Mouse (Mus musculus) forebrain, embryonic 14.5 days (tissue): Measurements from ENCODE around the gene Ap2a1. TPM values are rescaled to one million over a fixed set of nuclear protein-coding genes. Genes with fewer than 3 reads are reported as not detected.
"Not testable (repeated sequence)": the region's sequence is repeated elsewhere in the genome, so short reads cannot be mapped to it uniquely, and the experiment has no call there.

ENCODE experiments used
- ATAC-seq: fragments of 200-750 bp; cut with Nextera tagmentation; 2 replicates; pipeline ENCODE4 v1.8.0; 2017; ENCODE audit warnings: mild to moderate bottlenecking, moderate library complexity
- DNase-seq: peaks from one replicate; pipeline ENCODE4 v3.0.0-alpha.2; 2015; ENCODE audit warnings: low spot score
- H3K27ac ChIP-seq: fragments of 300-500 bp; sonication (generic); 2 replicates; pipeline ENCODE4 v1.5.1; 2014; ENCODE audit warnings: low read depth, mild to moderate bottlenecking, control low read depth, low read length, moderate library complexity
- H3K27me3 ChIP-seq: fragments of 300-500 bp; sonication (generic); replicated peaks from 2 replicates; pipeline ENCODE4 v1.6.1; 2014; ENCODE audit warnings: low read length, control low read depth, mixed read lengths; ENCODE audit not compliant: control insufficient read depth, insufficient read depth
- H3K36me3 ChIP-seq: fragments of 300-500 bp; sonication (generic); 2 replicates; pipeline ENCODE4 v1.6.1; 2014; ENCODE audit warnings: low read length, control low read depth; ENCODE audit not compliant: control insufficient read depth, insufficient read depth
- H3K4me1 ChIP-seq: fragments of 300-500 bp; sonication (generic); 2 replicates; pipeline ENCODE4 v1.6.1; 2014; ENCODE audit warnings: antibody characterized with exemption, low read length, control low read depth; ENCODE audit not compliant: control insufficient read depth, insufficient read depth
- H3K4me2 ChIP-seq: fragments of 300-500 bp; sonication (generic); 2 replicates; pipeline ENCODE4 v1.6.1; 2014; ENCODE audit warnings: mild to moderate bottlenecking, control low read depth, low read length
- H3K4me3 ChIP-seq: fragments of 300-500 bp; sonication (generic); 2 replicates; pipeline ENCODE4 v1.5.1; 2014; ENCODE audit warnings: low read depth, low read length, control low read depth
- H3K9ac ChIP-seq: fragments of 300-500 bp; sonication (generic); 2 replicates; pipeline ENCODE4 v1.6.1; 2014; ENCODE audit warnings: mild to moderate bottlenecking, low read length, control low read depth, moderate library complexity
- H3K9me3 ChIP-seq: fragments of 300-500 bp; sonication (generic); replicated peaks from 2 replicates; pipeline ENCODE4 v1.6.1; 2016; ENCODE audit warnings: low read length, control low read depth, mixed read lengths; ENCODE audit not compliant: control insufficient read depth
- WGBS: fragments of 180-500 bp; shearing (Covaris S2); extraction: QIAGEN DNeasy Blood & Tissue Kit; methylation state at CpG from one replicate; pipeline ENCODE4 v1.1.7; 2014; 5-methylcytosine and 5-hydroxymethylcytosine counted together
- polyA plus RNA-seq: library from polyadenylated mRNA; unstranded; fragments of >200 nt; fragmentation: Nextera tagmentation; extraction: Ambion mirVana; gene quantifications from 2 replicates; pipeline ENCODE4 v1.2.1, GENCODE M21; 2014

Ap2a1 gene
- polyA plus RNA-seq, 1 experiment from 2014 or later, result 85.6 TPM

DNA sequence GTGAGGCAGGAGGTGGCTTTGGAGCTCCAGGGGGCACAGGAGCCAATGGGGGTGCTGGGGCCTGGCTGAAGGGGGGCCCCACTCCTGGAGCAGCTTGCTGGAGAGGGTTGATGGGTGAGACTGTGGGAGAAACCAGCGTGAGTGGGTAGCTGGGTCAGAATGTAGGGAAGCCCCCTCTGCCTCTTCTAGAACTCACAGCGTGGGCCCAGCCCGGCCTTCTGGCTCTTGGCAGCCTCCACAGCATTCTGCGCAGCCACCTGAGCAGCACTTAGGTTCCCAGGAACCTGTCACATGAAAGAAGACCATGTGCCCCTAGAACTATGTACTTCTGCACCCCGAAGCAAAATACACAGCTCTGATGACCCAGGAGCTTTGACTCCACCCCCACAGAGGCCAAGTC, 44.7 kb downstream of the Ap2a1 start:
- no peak overlapping the region for H3K27ac ChIP-seq
- no peak for DNase-seq
- H3K4me2 ChIP-seq, result no peak overlapping the region
- ATAC-seq, result no peak
- H3K9ac ChIP-seq, result no peak overlapping the region
- WGBS, result 92% methylated on average over 5 of the region's 5 CpGs
- peaks cover 94% of the 10 kb centered on the region for H3K36me3 ChIP-seq
- no peaks in the 10 kb centered on the region for H3K27me3 ChIP-seq
- no peaks in the 10 kb centered on the region for H3K9me3 ChIP-seq
- H3K4me1 ChIP-seq, result no peaks in the 10 kb centered on the region
- no peak overlapping the region for H3K4me3 ChIP-seq

DNA sequence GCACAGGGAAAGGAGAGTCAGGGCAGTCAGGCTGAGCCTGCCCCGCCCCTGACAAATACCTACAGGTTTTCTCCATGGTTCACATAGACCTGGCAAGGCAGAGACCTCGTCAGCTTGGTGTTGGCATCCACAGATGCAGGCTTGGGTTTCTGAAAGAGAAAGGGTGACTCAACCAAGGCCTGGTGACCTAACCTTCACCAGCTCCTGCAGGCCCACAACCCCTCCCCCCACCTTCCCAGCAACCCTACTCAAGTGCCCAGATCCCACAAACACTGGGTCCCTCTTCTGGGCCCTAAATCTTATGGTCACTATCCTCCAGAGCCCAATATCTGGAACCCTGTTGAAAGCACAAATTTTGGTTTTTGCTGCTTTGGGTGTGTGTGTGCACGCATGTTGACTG, 46.3 kb downstream of the Ap2a1 start:
- Histone ChIP-seq H3K4me2 (no peak overlapping the region), H3K27ac (no peak overlapping the region), H3K27me3 (no peaks in the 10 kb centered on the region), H3K4me1 (no peaks in the 10 kb centered on the region), H3K4me3 (no peak overlapping the region), H3K36me3 (peaks cover 94% of the 10 kb centered on the region), H3K9me3 (no peaks in the 10 kb centered on the region), H3K9ac (no peak overlapping the region)
- ATAC-seq (no peak), DNase-seq (no peak)
- 100% methylated on average over 3 of the region's 3 CpGs for whole genome bisulfite sequencing

DNA sequence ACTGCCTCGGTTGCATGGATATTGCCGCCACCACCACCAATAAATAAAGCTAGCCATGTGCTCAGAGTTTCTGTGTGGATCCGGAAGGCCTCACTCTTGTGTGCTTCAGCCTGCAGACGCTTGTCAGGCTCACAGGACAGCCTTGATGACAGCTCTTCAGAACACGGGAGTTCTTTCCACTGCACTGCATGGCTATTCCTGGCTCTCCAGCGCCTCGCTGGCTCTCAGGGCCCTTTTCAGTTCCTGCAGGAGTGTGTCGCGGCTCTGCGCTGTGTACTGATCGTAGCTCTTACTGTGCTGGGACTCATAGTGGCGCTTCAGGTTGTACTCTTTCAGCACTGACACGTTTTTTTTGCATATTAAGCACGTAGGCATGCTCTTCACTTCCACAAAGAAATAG, 51.5 kb downstream of the Ap2a1 start:
- WGBS, result 88% methylated on average over 14 of the region's 14 CpGs

GRCm38 (mm10) chr7:44871774-44872173, 57.5 kb downstream of the Ap2a1 start:
- not testable (repeated sequence) for H3K9me3 ChIP-seq, H3K9ac ChIP-seq, H3K4me2 ChIP-seq, H3K4me3 ChIP-seq, H3K27me3 ChIP-seq, H3K27ac ChIP-seq, ATAC-seq, DNase-seq
- WGBS, result 95% methylated on average over 2 of the region's 2 CpGs
- peaks cover 21% of the 10 kb centered on the region for H3K4me1 ChIP-seq
- peaks cover 18% of the 10 kb centered on the region for H3K36me3 ChIP-seq

More for the DNA sequence above, 51.5 kb downstream of the Ap2a1 start:
- ATAC-seq (no peak), DNase-seq (no peak)
- H3K4me1 ChIP-seq, result no peaks in the 10 kb centered on the region
- peaks cover 75% of the 10 kb centered on the region for H3K36me3 ChIP-seq
- no peak overlapping the region for H3K4me3 ChIP-seq
- H3K27ac ChIP-seq, result no peak overlapping the region
- no peak overlapping the region for H3K4me2 ChIP-seq
- H3K9me3 ChIP-seq, result no peaks in the 10 kb centered on the region
- no peak overlapping the region for H3K9ac ChIP-seq
- H3K27me3 ChIP-seq, result no peaks in the 10 kb centered on the region

DNA sequence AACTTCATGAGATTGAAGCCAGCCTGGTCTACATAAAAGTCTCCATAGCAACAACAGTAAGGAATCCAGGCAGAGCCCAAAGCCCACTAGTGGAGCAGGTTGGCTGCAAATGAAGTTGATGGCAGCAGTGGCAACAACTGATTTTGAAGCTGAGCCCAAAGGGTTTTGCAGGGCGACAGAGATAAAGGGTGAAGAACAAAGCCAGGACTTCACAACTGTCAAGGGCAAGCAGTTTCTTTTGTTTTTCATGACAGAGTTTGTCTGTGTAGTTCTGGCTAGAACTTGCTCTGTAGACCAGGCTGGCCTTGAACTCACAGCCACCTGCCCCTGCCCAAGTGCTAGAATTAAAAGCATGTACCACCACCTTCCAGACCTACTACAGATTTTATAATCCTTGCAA, 58.1 kb downstream of the Ap2a1 start:
- no peaks in the 10 kb centered on the region for H3K9me3 ChIP-seq
- WGBS, result 38% methylated on average over 1 of the region's 1 CpGs
- H3K27ac ChIP-seq, result no peak overlapping the region
- H3K4me1 ChIP-seq, result peaks cover 27% of the 10 kb centered on the region
- H3K9ac ChIP-seq, result no peak overlapping the region
- H3K4me2 ChIP-seq, result no peak overlapping the region
- H3K36me3 ChIP-seq, result peaks cover 18% of the 10 kb centered on the region
- ATAC-seq (no peak), DNase-seq (no peak)
- H3K27me3 ChIP-seq, result no peaks in the 10 kb centered on the region
- no peak overlapping the region for H3K4me3 ChIP-seq

DNA sequence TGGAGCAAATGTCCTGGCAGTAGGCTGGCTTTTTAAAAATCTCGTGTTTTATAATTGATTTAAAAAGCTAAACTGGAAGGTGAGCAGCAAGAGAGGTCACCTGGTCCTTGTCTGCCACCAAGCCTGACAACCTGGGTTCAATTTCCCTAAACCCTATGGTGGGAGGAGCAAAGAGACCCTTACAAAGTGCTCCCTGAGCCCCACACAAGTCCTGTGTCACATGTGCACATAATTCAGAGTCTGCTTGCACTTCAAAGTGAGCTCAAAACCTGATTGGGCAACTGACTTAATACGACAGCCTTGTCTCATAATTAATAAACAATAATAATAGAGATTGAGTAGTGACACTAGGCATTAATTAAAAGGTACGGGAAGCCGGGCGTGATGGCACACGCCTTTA, 58.7 kb downstream of the Ap2a1 start:
- peaks cover 18% of the 10 kb centered on the region for H3K36me3 ChIP-seq
- WGBS, result 71% methylated on average over 6 of the region's 6 CpGs
- H3K27me3 ChIP-seq, result no peaks in the 10 kb centered on the region
- peaks cover 32% of the 10 kb centered on the region for H3K4me1 ChIP-seq
- H3K9me3 ChIP-seq, result no peaks in the 10 kb centered on the region
- ATAC-seq, result no peak
- H3K4me3 ChIP-seq, result peak overlapping the region; percentile 98; the same call in 1 of the 2 replicates
- no peak for DNase-seq
- H3K27ac ChIP-seq, result peak overlapping the region; percentile 100; the same call in 1 of the 2 replicates
- peak overlapping the region; percentile 100; the same call in 1 of the 2 replicates for H3K9ac ChIP-seq
- peak overlapping the region; percentile 98 for H3K4me2 ChIP-seq

DNA sequence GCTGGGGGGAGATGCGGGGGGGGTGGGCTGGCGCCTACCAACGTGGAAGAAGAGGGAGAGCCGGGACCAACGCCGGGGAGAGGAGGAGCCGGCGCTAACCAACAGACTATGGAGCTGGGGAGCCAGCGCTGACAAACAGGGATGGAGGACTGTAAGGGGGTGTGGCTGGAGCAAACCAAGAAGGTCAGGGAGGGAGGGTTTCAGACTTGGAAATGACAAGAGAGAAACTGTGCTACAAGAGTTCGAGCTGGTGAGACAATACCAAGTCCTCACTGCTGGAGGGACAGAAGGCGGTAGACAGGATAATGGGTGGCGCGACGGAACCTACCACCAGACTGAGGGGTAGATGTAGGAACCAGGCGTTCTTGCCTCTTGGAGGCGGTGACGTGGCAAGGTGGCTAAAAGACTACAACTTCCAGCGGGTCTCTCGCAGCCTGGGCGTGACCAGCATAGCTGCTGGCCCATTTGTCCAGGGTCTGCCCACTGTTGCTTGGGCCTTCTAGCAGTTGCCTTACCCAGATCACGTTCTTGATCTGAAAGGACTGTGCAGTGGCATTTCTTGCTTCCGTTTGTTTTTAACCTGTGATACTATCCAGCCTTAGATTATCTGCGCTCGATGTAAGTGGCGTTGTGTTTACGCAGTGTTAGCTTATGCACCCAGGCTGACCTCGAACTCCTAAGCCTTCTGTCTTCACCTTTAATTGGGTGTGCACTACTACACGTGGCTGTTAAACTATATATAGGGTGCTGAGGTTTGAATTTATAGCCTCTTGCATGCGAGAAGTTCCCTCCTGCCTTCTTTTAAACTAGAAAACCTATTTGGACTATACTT, 59.4 kb downstream of the Ap2a1 start, which contains the start of gene Ptov1:
Ptov1 (minus strand) TSS at position 92 of the 832 bp plus-strand sequence.
- Histone ChIP-seq H3K27ac (peak within 1 kb of the TSS; percentile 100), H3K36me3 (peaks cover 22% of the 10 kb centered on the region), H3K4me3 (peak within 1 kb of the TSS; percentile 98), H3K9me3 (no peaks in the 10 kb centered on the region), H3K9ac (peak within 1 kb of the TSS; percentile 100), H3K27me3 (no peaks in the 10 kb centered on the region), H3K4me1 (peaks cover 33% of the 10 kb centered on the region), H3K4me2 (peak within 1 kb of the TSS; percentile 98)
- ATAC-seq, result peak; percentile 94
- 10% methylated on average over 29 of the region's 29 CpGs for WGBS
- DNase-seq, result peak; percentile 99

- H3K27ac ChIP-seq, result peak overlapping the region; percentile 100
- H3K27me3 ChIP-seq, result no peaks in the 10 kb centered on the region
- H3K9me3 ChIP-seq, result no peaks in the 10 kb centered on the region
- H3K4me1 ChIP-seq, result peaks cover 33% of the 10 kb centered on the region
- peak overlapping the region; percentile 98 for H3K4me2 ChIP-seq
- DNase-seq (peak; percentile 67), ATAC-seq (peak; percentile 47)
- peak overlapping the region; percentile 100 for H3K9ac ChIP-seq
- peak overlapping the region; percentile 98 for H3K4me3 ChIP-seq
- H3K36me3 ChIP-seq, result peaks cover 30% of the 10 kb centered on the region
- under 1% methylated on average over 72 of the region's 108 CpGs for WGBS
Observed at GRCm38 (mm10) chr7:44868919-44869696, 60.2 kb downstream of the Ap2a1 start.
